Mouse (Mus musculus): ENCODE data around the gene Slc1a2. TPM values are rescaled to one million over a fixed set of nuclear protein-coding genes. Genes with fewer than 3 reads are reported as not detected.

Gene Slc1a2
- total and polyA plus RNA-seq, 3 experiments = 1.3 to 1.6 (median 1.3) TPM

DNA sequence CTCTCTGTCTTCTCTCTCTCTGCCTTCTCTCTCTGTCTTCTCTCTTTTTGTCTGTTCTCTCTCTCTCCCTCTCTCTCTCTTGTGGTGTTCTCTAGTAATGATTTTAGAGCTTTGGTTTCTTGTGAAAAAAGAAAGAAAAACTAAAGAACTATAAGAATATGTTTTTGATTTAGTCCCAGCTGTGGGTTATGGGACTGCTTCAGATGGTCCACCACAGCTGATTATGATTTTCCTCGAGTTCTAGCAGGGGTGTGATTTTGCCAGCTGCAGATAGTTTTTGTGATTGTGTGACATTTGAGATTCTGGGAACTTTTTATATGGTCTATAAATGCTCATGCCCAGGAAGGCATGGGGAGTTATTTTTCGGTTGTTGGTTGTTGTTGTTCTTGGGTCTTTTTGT lies 39.3 kb downstream of the Slc1a2 start:
- Histone ChIP-seq H3K4me3 (replicated peaks in 1 of 3; ENCODE audit: low read depth in 2 of 3, low read length in 2 of 3, poor library complexity in 1 of 3) (no peak overlapping the region), H3K36me3 (replicated peaks in 1 of 2; ENCODE audit: control insufficient read depth in 1 of 2, insufficient read depth in 1 of 2, low read length in 1 of 2) (no peaks in the 10 kb centered on the region), H3K9ac (ENCODE audit: insufficient read depth, low read depth) (no peak overlapping the region), H3K9me3 (replicated peaks; ENCODE audit: low read length) (no peaks in the 10 kb centered on the region), H3K27ac (ENCODE audit: insufficient read depth, low read depth) (no peak overlapping the region), H3K27me3 (replicated peaks) (peaks cover 2% of the 10 kb centered on the region), H3K79me2 (replicated peaks; ENCODE audit: control insufficient read depth, extremely low read depth, insufficient read depth, poor library complexity, severe bottlenecking) (no peaks in the 10 kb centered on the region), H3K4me1 (ENCODE audit: control insufficient read depth in 1 of 2, insufficient read depth in 2 of 2) (peaks cover 20 to 29% of the 10 kb centered on the region in 2 experiments), H3K4me2 (ENCODE audit: insufficient read depth, low read depth, poor library complexity, severe bottlenecking) (no peak overlapping the region)
- in situ Hi-C loops (cut with MboI; ENCODE audit: low pct_ligation_motif_present, low pct_unique_long_range_greater_than_20kb, low sequenced_read_pairs) (loop anchor here (5.0 kb wide), 1 partner anchor 95 kb away; no protein-coding TSS in a partner anchor), dilution Hi-C loops (cut with MboI; ENCODE audit: extremely low pct_ligation_motif_present, extremely low pct_unique_long_range_greater_than_20kb, low sequenced_read_pairs) (no loop called here)
- no peak for DNase-seq (ENCODE audit: extremely low read depth)
- no peak for TF ChIP-seq MEF2A (IDR thresholded peaks at IDR 0.05; ENCODE audit: borderline replicate concordance, low read depth, low read length)
- no peak for TF ChIP-seq POLR2A (IDR thresholded peaks at IDR 0.05; ENCODE audit: low read depth, low read length)
- TF ChIP-seq KAT2A (IDR thresholded peaks at IDR 0.05; ENCODE audit: insufficient replicate concordance, low read length) = no peak
- TF ChIP-seq MAX (IDR thresholded peaks at IDR 0.05; ENCODE audit: low read length) = no peak
- TF ChIP-seq SIN3A (IDR thresholded peaks at IDR 0.05; ENCODE audit: low read length) = no peak
- TF ChIP-seq ZKSCAN1 (IDR thresholded peaks at IDR 0.05; ENCODE audit: borderline replicate concordance, low read depth, low read length) = no peak
- TF ChIP-seq TCF12 (IDR thresholded peaks at IDR 0.05; ENCODE audit: low read depth, low read length) = no peak
- TF ChIP-seq EP300 (IDR thresholded peaks at IDR 0.05; ENCODE audit: low read length) = no peak
- TF ChIP-seq POLR2AphosphoS2 (IDR thresholded peaks at IDR 0.05; ENCODE audit: low read depth, low read length) = no peak
- TF ChIP-seq NRF1 (IDR thresholded peaks at IDR 0.05; ENCODE audit: low read depth, low read length) = no peak
- TF ChIP-seq USF1 (IDR thresholded peaks at IDR 0.05; ENCODE audit: low read depth, low read length) = no peak

DNA sequence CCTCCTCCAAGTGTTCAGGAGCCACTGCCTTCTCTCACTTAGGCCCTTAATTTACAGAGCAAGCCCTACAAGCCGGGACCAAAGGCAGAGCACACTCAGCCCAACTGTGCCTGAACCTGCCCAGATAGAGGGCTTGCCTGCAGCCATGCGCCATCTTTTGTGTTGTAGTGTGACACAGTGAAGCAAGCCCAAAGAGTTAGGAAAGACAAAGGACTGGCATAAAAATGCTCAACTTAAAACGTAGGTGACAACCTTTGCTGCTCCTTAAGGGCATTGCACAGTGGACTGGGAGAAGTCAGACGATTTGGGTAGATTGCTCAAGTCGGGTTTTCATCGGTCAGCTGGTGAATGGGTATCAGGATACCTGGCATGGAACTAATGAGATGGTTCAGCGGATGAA lies 41.5 kb downstream of the Slc1a2 start:
- H3K36me3 ChIP-seq (replicated peaks in 1 of 2; ENCODE audit: control insufficient read depth in 1 of 2, insufficient read depth in 1 of 2, low read length in 1 of 2) = no peaks in the 10 kb centered on the region
- DNase-seq (ENCODE audit: extremely low read depth) = no peak
- H3K79me2 ChIP-seq (replicated peaks; ENCODE audit: control insufficient read depth, extremely low read depth, insufficient read depth, poor library complexity, severe bottlenecking) = no peaks in the 10 kb centered on the region
- no peak overlapping the region for H3K4me3 ChIP-seq (replicated peaks in 1 of 3; ENCODE audit: low read depth in 2 of 3, low read length in 2 of 3, poor library complexity in 1 of 3)
- dilution Hi-C loops (cut with MboI; ENCODE audit: extremely low pct_ligation_motif_present, extremely low pct_unique_long_range_greater_than_20kb, low sequenced_read_pairs) = no loop called here
- H3K27me3 ChIP-seq (replicated peaks) = peaks cover 2% of the 10 kb centered on the region
- TF ChIP-seq POLR2AphosphoS2 (IDR thresholded peaks at IDR 0.05; ENCODE audit: low read depth, low read length) = no peak
- TF ChIP-seq ELF1 (IDR thresholded peaks at IDR 0.05; ENCODE audit: low read depth, low read length) = no peak
- TF ChIP-seq IRF4 (IDR thresholded peaks at IDR 0.05; ENCODE audit: low read depth, low read length) = no peak
- TF ChIP-seq SIN3A (IDR thresholded peaks at IDR 0.05; ENCODE audit: low read length) = no peak
- TF ChIP-seq TCF12 (IDR thresholded peaks at IDR 0.05; ENCODE audit: low read depth, low read length) = no peak
- TF ChIP-seq PAX5 (IDR thresholded peaks at IDR 0.05; ENCODE audit: low read length) = no peak
- TF ChIP-seq USF1 (IDR thresholded peaks at IDR 0.05; ENCODE audit: low read depth, low read length) = no peak
- no peak for TF ChIP-seq RAD21 (IDR thresholded peaks at IDR 0.05; ENCODE audit: low read depth, low read length)
- TF ChIP-seq CTCF (conservative IDR thresholded peaks at IDR 0.05 in 1 of 2, IDR thresholded peaks at IDR 0.05 in 1 of 2; ENCODE audit: low read depth in 2 of 2, low read length in 2 of 2) = no peak
- TF ChIP-seq CHD2 (IDR thresholded peaks at IDR 0.05; ENCODE audit: low read length) = no peak
- TF ChIP-seq BHLHE40 (IDR thresholded peaks at IDR 0.05; ENCODE audit: low read depth, low read length) = no peak
- TF ChIP-seq MAX (IDR thresholded peaks at IDR 0.05; ENCODE audit: low read length) = no peak
- TF ChIP-seq EP300 (IDR thresholded peaks at IDR 0.05; ENCODE audit: low read length) = no peak
- TF ChIP-seq JUND (conservative IDR thresholded peaks at IDR 0.05; ENCODE audit: low read depth, low read length) = no peak
- TF ChIP-seq MXI1 (IDR thresholded peaks at IDR 0.05; ENCODE audit: low read depth, low read length) = no peak
- no peak for TF ChIP-seq HCFC1 (IDR thresholded peaks at IDR 0.05; ENCODE audit: low read depth, low read length)
- no peak for TF ChIP-seq NELFE (IDR thresholded peaks at IDR 0.05; ENCODE audit: low read depth, low read length)
- H3K9me3 ChIP-seq (replicated peaks; ENCODE audit: low read length) = no peaks in the 10 kb centered on the region
- in situ Hi-C loops (cut with MboI; ENCODE audit: low pct_ligation_motif_present, low pct_unique_long_range_greater_than_20kb, low sequenced_read_pairs) = loop anchor here (5.0 kb wide), 2 partner anchors 37 to 92 kb away; no protein-coding TSS in a partner anchor
- peaks cover 36 to 47% of the 10 kb centered on the region in 2 experiments for H3K4me1 ChIP-seq (ENCODE audit: control insufficient read depth in 1 of 2, insufficient read depth in 2 of 2)
- no peak overlapping the region for H3K4me2 ChIP-seq (ENCODE audit: insufficient read depth, low read depth, poor library complexity, severe bottlenecking)
- H3K9ac ChIP-seq (ENCODE audit: insufficient read depth, low read depth) = no peak overlapping the region
- H3K27ac ChIP-seq (ENCODE audit: insufficient read depth, low read depth) = no peak overlapping the region
